Mouse (Mus musculus) mammary gland, adult 2 months (tissue): Measurements from ENCODE around the gene Cstf2t. TPM values are rescaled to one million over a fixed set of nuclear protein-coding genes. Genes with fewer than 3 reads are reported as not detected.

ENCODE experiments used
- polyA plus RNA-seq: library from polyadenylated mRNA; depleted of rRNA; stranded (reverse); fragments of >200 nt; gene quantifications from 2 replicates; pipeline ENCODE4 v1.2.3, GENCODE M21; 2012; ENCODE audit warnings: low replicate concordance; rRNA removed

Gene Cstf2t
- 10.0 and 12.1 TPM in 2 replicates for polyA plus RNA-seq

GRCm38 (mm10) chr19:31082662-31083429 lies at the start of gene Cstf2t:
Cstf2t (plus strand) TSS chr19:31082837.

